Mouse (Mus musculus) fat pad, adult 2 months (tissue): ENCODE results near the gene Tcf3.

Source experiments
- DNase-seq: peaks from one replicate; pipeline ENCODE4 v3.0.0-alpha.2; 2011; ENCODE audit warnings: low read depth, low spot score; ENCODE audit errors: extremely low read depth

Gene Tcf3

DNA sequence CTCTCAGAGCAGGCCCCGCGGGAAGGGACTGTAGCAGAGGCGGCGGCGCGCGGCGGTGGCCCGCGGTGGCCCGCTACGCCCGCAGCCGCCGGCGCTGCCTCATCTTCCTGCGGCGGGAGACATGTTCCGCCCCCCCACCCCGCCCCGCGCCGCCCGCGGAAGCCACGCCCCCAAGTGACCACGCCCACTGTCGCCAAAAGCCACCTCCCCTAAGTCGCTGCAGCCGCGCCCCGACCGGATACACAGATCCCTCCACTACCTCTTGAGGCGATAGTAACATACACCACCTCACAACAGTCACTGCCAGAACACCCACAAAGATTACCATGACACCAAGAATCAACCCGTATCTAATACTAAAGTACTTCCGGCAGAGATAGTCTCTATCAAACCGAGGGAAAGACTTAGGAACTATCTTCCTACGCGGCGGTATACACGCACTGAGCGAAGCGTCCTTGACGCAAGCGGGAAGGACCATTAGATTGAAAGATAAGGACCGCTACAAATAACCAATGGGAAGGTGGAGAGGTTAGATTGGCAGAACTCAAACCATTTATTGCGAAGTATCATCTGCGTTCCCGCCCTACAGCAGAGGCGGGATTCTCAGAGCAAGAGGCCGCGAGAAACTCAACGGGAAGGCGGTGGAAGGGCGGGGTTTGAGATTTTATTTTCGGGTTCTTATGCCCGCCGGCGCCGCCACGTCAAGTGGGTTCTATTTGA is at the start of gene Tcf3:
Tcf3 (minus strand) TSS at position 135 of the 720 bp plus-strand sequence.
- DNase-seq, result peak; percentile 99

DNA sequence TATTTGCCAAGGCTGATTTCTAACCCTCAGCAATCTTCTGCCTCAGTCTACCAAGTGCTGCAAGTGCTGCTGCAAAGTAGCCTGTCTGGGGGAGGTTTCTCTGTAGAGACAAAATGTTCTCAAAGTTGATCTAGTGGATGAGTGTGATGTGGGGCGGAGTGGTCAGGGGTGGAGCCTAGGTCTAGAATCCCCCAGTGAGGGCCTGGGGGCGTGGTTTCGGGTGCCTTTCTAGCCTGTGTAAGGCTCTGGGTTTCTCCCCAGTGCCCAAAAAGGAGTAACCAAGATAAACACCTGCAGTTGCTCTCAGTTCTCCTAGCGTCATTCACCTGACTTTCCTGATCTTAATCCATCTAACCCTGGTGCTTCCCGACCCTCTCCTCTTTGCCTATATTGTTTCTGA is 47.6 kb upstream of the Tcf3 start:
- no peak for DNase-seq

DNA sequence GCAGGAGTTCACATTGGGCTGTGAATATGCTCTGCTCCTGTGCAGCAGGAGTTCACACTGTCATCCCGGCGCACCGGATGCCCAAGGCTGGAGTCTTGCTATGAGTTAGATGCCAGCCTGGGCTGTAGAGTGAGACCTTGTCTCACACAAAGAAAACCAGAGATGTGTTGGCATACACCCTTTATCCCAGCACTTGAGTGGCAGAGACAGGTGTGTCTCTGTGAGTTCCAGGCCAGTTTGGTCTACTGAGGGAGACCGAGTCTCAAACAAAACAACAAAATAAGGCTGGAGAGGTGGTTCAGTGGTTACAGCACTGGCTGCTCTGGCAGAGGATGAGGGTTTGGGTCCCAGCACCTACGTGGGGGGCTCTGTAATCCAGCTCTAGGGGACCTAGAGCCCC is 45.1 kb upstream of the Tcf3 start:
- DNase-seq, result no peak

DNA sequence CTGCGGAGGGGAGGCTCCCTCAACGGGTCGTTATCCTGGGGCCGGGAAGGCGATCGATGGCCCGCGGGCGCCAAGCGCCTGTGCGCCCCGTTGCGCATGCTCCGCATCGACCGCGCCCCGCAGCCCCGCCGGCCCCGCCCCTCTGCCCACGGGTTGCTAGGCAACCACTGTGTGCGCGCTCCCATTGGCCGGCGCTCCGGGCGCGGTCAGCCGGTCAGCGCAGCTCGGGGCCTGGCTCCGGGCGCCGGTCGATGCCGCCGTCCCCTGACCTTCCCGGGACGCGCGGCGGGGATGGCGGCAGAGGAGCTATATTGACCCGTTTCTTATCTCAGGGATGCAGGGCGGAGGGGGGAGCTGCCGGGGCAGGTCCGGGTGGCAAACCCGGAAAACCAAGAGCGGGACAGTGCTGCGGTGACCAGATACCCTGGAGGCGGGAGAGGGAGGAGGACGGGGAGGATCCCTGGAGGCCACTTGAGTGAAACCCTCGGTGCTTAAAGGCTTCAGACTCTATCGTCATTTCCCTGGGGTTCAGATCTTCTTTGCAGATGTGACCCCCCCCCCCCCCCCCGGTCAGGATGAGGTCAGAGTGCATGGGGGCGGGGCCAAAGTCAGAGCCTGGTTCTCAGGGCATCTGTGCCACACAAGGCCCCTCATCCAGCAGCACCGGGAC is 42.0 kb upstream of the Tcf3 start:
- DNase-seq, result no peak

DNA sequence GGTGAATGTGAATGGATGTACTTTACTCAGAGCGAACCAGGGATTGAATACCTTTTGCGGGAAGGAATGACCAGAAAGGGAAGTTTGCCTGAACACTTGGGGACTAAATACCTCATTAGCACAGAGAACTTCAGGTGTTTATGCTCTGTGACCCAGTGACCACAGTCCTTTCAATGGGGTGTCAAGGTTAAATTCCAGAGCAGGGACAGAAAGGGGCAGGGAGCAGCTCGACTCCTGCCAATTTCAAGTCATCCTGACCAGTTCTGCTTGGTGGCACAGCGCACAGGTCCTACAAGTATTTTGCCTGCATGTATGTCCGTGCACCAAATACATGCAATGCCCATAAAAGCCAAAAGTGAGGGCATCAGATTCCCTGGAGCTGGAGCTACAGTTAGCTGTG is 31.6 kb upstream of the Tcf3 start:
- DNase-seq, result no peak

DNA sequence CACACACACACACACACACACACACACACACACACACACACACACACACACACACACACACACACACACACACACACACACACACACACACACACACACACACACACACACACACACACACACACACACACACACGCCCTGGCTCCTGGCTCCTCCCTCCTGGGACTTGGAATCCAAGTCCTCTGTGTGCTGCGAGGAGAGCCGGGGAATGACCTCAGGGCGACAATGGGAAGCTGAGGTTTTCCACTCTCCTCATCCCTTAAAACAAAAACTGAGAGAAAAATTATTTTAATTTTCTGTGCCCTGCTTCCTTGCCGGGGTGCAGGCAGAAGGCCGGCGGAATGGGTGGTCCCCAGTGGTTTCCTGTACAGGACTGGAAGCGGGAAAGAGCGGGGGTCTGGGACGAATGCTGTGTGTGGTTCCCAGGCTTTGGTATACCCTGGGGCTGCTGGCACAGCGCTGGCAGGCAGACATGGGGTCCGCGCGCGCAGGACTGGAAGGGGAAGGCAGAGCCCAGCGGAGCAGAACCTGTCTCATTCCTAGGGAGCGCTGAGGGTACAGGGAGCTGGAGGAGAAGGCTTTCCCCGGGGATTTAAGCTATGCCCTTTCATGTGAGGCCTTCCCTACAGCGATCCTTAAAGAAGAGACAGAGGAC is 31.1 kb upstream of the Tcf3 start:
- no peak for DNase-seq

DNA sequence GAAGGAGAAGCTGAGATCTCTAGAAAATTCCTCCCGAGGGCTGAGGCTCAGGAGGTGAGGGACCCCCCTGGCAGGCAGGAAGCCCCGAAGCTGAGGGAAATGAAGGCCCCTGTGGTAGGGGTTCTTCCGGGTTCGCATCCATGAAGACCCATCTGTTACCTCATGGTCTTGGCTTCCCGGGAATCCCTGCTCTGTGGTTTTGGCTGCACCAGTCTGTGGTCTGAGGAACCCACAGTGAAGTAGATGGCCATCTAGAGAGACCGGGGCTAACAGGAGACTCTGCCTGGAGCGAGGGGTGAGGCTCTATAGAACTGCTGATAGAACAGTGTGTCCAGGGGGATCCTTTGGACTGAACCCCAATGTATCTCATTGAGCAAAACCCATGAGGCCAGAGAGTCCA is 27.9 kb upstream of the Tcf3 start:
- no peak for DNase-seq

DNA sequence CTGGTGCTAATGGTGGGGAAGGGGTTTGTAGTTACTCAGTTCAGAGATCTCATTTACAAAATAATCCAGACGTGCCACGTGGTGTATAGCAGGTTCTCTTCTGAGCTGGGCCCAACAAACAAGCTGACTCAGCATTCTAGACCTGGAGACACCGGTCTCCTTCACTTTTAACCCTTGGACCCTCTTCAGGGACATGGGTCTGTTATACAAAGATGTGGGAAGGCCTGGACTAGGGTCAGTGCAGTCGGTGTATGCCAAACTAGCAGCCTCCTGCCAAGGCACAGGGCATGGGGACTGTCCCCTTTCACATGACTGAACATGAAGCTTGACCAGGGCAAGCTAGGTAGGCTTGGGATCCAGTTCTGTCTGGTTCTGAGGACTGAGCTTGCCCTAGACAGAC is 26.9 kb upstream of the Tcf3 start:
- DNase-seq, result no peak

DNA sequence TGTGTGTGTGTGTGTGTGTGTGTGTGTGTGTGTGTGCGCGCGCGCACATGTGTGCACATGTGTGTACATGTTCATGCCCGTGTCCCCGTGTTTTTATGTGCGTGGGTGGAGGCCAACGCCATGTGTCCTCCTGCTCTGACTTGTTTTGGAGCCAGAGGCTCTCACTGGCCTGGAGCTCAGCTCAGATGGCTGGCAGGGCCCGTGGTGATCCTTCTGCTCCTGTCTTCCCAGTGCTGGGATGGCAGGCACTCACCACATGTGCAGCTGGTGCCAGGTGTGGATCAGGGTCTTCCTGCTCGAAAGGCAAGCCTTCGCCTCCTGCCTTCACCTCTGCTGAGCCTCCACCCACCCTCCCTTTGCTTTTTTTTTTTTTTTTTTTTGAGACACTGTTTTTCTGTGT is 26.2 kb upstream of the Tcf3 start:
- no peak for DNase-seq

DNA sequence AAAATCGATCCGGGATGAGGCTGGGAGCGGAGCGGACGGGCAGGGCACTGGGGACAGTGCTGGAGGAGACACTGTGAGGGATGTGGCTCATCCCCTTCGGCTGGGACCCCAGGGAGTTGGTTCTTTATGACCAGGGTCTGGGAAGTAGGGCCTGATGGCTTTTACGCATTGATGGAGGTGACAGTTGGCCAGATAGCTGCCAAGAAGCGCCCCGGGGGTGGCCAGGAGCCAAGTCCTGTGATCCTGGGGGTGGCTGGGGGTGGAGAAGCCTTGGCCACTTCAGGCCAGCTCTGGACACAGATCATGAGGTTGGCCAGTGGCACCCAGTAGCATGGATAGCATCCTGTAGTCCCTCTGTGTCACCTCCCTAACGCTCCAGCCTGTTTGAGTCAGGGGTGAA is 25.8 kb upstream of the Tcf3 start:
- DNase-seq, result no peak

DNA sequence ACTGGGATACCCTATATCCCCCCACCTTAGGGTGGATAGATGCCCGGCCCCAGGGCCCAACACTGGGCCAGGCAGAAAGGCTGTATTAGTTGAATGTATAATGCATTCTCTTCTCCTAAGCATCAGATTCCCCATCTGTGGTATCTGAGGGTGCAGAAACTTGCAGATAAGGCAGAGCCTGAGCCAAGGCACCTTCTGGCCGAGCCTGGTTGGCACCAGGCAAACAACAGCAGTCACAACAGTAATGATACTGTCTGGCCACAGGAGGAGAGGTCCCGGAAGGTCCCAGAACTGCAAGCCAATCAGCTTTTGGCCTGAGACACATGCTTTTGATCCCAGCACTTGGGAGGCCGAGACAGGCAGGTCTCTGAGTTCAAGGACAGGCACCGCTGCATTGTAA is 22.2 kb upstream of the Tcf3 start:
- no peak for DNase-seq

DNA sequence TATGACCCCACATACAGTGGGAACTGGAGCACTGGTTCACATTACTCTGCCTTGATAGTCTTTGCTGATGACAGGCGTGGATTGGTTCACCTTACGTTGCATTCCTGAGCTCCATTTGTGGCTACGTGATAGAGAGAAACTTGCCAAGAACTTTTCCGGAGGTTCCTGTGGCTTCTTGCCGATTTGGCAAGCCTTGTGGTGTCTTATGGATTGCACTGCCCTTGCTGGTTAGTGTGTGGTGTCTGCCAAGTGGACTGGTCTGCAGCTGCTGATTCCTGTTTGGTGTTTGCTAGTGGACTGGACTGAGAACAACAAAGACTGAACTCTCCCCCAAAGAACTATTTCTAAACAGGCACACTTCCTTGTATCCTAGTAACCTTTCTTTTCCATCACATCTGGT is 21.3 kb upstream of the Tcf3 start:
- DNase-seq, result no peak

DNA sequence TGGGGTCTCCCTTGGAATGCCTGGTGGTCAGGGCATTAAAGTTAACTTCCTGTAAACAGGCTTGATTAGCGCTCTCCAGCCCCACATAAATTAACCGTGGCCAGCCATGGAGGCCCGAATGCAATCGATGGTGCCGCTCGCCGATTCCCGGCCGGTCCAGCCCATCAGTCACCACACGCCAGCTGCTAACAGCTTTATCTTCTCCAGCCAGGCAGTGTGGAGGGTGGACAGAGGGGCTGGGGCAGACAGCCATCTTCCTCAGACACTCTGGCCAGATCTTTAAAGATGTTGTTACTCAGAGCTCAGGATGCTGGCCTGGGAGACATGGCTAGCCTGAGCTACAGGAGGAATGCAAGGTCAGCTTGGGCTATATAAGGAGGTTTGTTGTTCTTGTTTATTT is 20.2 kb upstream of the Tcf3 start:
- DNase-seq, result no peak

DNA sequence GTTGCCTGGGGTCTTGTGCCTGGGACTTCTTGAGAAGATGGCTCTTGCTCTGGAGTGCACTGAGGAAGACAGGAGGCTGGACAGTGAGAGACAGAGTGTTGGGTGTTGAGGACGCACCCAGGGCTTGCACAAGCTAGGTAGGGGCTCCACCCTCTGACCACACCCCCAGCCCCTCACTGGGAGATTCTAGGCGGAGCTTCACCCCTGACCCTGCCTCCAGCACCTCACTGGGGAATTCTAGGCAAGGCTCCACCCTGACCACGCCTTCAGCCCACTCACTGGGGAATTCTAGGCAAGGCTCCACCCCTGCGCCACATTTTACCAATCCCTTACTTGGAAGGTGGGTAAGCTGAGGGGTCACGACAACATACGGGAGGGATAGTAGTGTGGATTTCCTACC is 17.2 kb upstream of the Tcf3 start:
- no peak for DNase-seq

DNA sequence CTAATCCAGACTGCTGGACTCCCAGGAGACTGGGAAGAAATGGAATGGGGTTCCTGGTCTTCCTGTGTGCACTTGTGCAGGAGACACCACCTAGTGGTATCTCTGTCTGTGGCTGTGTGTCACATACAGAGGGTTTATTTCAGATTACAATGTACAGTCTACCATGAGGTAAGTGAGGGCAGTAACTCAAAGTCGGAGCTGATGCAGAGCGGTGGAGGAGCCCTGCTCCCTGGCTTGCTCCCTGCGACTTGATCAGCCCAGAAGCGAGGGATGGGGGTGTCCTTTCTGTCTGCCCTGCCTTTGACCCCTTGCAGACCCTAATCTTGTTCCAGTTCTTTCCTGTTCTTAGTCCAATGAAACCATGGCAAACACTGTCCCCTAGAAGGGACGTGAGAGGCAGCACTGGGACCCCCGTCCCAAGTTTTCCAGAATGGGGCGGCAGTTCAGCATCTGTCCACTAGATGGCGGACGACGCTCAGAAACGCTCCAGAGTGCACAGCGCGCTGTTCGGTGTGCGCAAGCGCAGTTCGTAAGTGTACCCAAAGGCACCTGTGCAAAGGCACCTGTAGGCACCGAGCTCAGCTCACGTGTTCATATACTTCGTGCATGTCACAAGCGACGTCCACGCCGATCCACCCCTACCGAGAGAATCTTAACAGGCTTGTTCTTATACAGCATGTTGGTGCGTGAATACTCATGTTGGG is 12.6 kb upstream of the Tcf3 start:
- no peak for DNase-seq

DNA sequence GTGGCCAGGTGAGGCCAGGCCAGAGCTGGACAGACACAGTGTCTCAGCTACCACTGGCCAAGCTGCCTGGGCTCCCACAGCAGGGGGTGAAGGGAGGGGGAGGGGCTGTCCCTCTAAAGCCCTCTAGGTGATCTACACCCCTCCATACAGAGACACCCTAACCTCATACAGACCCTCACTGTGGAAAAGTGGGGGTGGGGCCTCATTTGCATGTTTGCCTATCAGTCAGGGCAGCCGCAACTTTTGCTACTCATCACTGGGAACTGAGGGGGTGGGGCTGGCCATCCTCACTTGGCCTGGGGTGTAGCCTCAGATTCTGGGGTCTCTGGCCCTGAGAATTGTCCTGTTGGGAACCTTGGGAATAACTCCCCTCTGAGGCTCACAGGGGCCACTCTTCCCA is 11.6 kb upstream of the Tcf3 start:
- no peak for DNase-seq

DNA sequence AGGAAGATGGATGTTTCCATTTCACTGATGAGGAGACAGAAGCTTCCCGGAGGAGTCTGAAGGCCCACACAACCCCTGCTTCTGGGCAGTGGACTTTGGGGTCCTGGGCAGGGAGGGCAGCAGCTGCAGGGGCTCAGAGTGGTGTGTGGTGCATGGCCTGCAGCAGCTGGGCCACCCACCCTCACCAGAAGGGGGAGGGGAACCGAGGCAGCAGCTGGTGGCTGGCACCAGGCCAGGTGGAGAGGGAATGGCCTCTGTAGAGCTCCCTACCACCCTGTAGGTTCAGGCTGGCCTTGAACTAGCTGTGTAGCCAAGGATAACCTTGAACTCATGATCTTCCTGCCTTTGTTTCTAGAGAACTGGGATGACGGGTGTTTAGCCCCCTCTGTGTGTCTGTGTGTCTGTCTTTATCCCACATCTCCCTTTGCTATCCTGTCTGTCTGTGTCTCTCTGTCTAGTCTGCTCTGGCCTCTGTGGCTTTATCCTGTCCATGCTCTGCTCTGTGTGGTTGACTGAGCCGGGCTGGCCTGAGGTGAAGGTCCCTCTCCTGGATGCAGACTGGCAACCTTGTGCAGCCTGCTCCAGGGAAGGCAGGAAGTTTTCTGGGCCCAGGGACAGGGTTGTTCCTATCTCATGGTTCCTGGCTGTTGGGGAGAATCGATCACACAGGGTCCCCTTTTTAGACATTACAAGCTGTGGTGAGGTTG is 11.0 kb upstream of the Tcf3 start:
- no peak for DNase-seq

DNA sequence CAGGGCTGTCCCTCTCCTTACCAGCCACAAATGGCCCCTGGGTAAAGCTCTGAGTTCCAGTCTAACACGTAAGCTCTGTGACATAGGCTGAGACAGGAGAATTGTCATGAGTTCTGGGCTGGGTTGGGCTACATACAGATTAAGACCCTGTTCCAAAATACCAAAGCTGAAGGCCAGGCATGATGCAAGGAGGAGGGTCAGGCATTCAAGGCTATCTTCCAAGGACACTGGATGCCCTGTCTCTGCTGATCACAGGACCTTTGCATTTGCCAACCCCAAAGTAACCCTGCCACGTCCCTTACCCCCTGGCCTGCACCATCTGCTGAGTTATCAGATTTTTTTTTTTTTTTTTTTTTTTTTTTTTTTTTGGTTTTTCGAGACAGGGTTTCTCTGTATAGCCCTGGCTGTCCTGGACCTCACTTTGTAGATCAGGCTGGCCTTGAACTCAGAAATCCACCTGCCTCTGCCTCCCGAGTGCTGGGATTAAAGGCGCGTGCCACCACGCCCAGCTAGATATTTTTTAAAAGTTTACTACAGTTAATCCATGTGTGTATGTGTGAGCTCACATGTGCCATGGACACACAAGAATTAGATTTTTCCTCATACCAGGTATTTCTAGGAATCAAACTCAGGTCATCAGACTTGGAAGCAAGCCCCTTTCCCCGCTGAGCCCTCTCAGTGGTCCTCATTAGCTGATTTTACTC is 10.3 kb upstream of the Tcf3 start:
- no peak for DNase-seq

DNA sequence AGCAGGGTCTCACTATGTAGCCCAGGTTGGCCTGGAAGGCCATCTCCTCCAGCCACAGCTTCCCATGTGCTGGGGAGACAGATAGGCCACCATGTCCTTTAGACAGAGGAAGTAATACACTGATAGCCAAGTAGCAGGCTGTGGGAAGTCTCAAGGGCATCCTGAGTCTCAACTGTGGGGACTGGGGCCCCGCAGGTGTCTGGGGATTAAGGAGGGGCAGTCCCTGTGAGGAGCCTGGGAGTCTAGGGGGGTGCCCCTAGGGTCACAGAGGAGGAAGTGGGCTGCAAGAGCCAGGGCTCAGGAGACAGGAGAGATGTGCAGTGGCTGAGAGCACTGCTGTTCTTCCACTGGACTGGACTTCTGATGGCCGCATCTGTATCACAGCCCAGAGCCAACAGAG is 9.5 kb upstream of the Tcf3 start:
- DNase-seq, result no peak

DNA sequence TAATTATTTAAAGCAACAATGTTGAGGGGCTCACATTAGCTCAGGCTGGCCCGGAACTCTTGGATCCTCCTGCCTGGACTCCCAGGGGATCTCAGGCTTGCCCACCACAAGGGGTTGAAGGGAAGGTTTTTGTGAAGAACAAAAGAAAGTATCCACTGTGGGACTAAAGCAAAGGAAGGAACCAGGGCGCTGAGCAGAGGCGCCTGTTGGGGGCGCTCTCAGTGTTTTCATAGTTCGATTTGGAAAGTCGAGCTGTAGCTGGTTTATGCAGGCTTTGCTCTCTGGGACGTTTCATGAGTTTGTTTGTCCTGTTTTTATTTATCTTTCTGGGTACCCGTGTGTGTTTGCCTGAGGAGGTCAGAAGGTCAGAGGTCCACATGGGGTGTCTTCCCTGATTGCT is 8.2 kb upstream of the Tcf3 start:
- DNase-seq, result no peak

DNA sequence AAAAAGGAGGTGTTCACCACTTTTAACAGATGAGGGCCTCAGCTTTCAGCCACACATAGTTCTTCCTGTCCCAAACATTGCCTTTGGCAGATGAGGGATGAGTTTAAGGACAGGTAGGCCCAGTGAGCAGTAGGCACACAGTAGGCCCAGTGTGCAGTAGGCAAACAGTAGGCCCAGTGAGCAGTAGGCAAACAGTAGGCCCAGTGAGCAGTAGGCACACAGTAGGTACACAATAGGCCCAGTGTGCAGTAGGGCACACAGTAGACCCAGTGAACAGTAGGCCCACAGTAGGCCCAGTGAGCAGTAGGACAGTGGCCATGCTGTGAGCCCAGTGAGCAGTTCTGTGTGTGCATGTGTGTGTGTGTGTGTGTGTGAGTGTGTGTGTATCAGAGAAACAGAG is 6.6 kb upstream of the Tcf3 start:
- no peak for DNase-seq
